Mouse (Mus musculus) cerebellum, adult 2 months (tissue): ENCODE results near the gene Gm5072. TPM values are rescaled to one million over a fixed set of nuclear protein-coding genes. Genes with fewer than 3 reads are reported as not detected.
"Not testable (repeated sequence)": the region's sequence is repeated elsewhere in the genome, so short reads cannot be mapped to it uniquely, and the experiment has no call there.

Experiments
- DNase-seq, 2 experiments: peaks; one replicate each; pipeline ENCODE4 v3.0.0; 2021
- H3K27ac ChIP-seq: fragments of 200-500 bp; 2 replicates; pipeline ENCODE4 v1.5.1; 2012; ENCODE audit warnings: low read length, control low read depth, inconsistent platforms; ENCODE audit not compliant: insufficient read depth
- H3K27me3 ChIP-seq: fragments of 200-500 bp; 2 replicates; pipeline ENCODE4 v1.6.1; 2012; ENCODE audit warnings: inconsistent platforms, mild to moderate bottlenecking, low read length, moderate library complexity; ENCODE audit not compliant: control insufficient read depth, insufficient read depth
- H3K4me1 ChIP-seq: fragments of 200-500 bp; 2 replicates; pipeline ENCODE4 v1.6.1; 2011; ENCODE audit warnings: low read length; ENCODE audit not compliant: control insufficient read depth, insufficient read depth
- H3K4me3 ChIP-seq: fragments of 200-500 bp; replicated peaks from 2 replicates; pipeline ENCODE3; 2011; ENCODE audit warnings: mild to moderate bottlenecking, low read depth, low read length, control low read depth; ENCODE audit not compliant: insufficient read depth
- WGBS: fragments of 180-500 bp; shearing (Covaris S2); methylation state at CpG from one replicate; pipeline ENCODE4 v1.1.7; 2018; 5-methylcytosine and 5-hydroxymethylcytosine counted together
- polyA plus RNA-seq: library from polyadenylated mRNA; depleted of rRNA; stranded (reverse); fragments of >200 nt; gene quantifications from 2 replicates; pipeline ENCODE4 v1.2.3, GENCODE M21; 2012; rRNA removed

Gene Gm5072
- not detected in 2 replicates for polyA plus RNA-seq

GRCm38 (mm10) chrX:91392200-91392599 lies at the start of gene Gm5072:
Gene Gm5072 (plus strand): TSS chrX:91392500.
- H3K4me3 ChIP-seq, H3K4me1 ChIP-seq, DNase-seq, H3K27ac ChIP-seq, H3K27me3 ChIP-seq: not testable (repeated sequence)
- WGBS: no CpG with 5 or more reads among the region's 5 CpGs

Other genes with a start within 250 kb of the Gm5072 start
- not detected in 2 replicates for gene Mageb2, start 60.8 kb upstream of the Gm5072 start, polyA plus RNA-seq
- gene Gm8914, start 87.6 kb downstream of the Gm5072 start, polyA plus RNA-seq: not detected in 2 replicates
- not detected in 2 replicates for gene 1700084M14Rik, start 183.4 kb downstream of the Gm5072 start, polyA plus RNA-seq
- not detected in 2 replicates for gene Gm14781, start 239.7 kb downstream of the Gm5072 start, polyA plus RNA-seq